Mouse (Mus musculus) lung, postnatal 0 days (tissue): ENCODE measurements at regions not wholly inside any gene's neighbourhood (a gene's known extent, or its start where the extent isn't known, plus 50 kb on each side); places are given as distances from the start of the nearest gene placed in this dataset.

ENCODE experiments used
- CTCF ChIP-seq: IDR thresholded peaks from 2 replicates; pipeline ENCODE4 v1.5.1; 2016; ENCODE audit warnings: antibody characterized with exemption, mild to moderate bottlenecking
- EP300 ChIP-seq: IDR thresholded peaks from 2 replicates; pipeline ENCODE4 v1.6.1; 2016; ENCODE audit warnings: antibody characterized with exemption, mild to moderate bottlenecking, control low read depth

GRCm38 (mm10) chr10:118003179-118003578 lies 138.4 kb upstream of the Mdm1 start:
- no peak for TF ChIP-seq CTCF
- no peak for TF ChIP-seq EP300
